Mouse (Mus musculus) cerebellum, adult (tissue): ENCODE results near the gene Calm3.
A peak's percentile ranks its signal among the peaks of the same experiment; 100 is the strongest.

Experiments used
- ATAC-seq: cut with Nextera tagmentation; 2 replicates; pipeline ENCODE4 v1.9.2; 2017; ENCODE audit warnings: mild to moderate bottlenecking, moderate library complexity, mixed read lengths; ENCODE audit not compliant: insufficient number of reproducible peaks, low FRiP score, low TSS enrichment

The Calm3 gene

DNA sequence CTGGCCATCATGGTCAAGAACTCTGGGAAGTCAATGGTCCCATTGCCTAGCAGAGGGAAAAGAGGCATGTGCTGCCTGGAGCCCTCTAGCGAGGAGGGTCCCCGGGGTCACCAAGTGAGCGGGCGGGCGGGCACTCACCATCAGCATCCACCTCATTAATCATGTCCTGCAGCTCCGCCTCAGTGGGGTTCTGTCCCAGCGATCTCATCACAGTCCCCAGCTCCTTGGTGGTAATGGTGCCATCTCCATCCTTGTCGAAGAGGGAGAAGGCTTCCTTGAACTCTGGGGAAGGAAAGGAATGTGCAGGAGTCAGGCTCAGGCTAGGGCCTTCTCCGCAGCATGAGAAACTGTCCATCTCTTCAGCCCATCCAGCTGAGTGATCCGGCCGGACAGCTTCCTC is 6.5 kb downstream of the Calm3 start:
- ATAC-seq: no peak

DNA sequence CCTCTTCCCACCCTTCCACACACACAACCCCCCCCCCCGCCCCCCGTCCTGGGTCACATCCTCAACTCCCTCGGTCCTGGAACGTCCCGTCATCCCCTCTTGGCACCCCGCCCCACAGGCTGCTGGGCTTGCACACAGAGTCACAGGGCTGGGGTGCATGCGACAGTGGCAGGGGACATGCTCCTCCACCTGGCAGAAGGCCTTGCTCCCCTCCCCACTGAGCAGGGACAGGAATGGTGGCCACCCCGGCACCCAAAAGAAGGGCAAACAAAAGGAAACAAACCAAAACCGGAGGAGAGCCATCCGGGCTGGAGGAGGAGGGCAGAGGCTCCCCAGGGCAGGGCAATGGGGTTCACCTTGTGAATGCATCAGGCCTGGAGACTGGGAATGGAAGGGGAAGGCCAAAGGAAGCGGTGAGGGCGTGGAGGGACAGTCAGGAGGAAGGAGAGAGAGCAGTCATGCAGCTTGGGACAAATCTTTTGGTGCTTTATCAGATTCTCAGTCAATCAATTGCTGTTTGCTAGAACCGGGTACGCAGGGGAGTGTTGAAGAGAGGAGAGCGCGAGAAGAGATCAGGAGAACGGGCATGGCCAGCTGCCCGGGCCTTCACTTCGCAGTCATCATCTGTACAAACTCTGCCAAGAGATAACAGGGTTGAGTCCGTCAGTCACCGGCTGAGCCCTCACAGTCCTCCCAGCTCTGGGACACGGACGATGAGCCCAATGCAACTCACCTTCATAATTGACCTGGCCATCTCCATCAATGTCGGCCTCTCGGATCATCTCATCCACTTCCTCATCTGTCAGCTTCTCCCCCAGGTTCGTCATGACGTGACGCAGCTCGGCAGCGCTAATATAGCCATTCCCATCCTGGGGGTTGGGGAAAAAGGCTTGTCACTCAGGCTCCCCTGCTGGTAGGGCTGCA is 7.3 kb downstream of the Calm3 start:
- no peak for ATAC-seq

DNA sequence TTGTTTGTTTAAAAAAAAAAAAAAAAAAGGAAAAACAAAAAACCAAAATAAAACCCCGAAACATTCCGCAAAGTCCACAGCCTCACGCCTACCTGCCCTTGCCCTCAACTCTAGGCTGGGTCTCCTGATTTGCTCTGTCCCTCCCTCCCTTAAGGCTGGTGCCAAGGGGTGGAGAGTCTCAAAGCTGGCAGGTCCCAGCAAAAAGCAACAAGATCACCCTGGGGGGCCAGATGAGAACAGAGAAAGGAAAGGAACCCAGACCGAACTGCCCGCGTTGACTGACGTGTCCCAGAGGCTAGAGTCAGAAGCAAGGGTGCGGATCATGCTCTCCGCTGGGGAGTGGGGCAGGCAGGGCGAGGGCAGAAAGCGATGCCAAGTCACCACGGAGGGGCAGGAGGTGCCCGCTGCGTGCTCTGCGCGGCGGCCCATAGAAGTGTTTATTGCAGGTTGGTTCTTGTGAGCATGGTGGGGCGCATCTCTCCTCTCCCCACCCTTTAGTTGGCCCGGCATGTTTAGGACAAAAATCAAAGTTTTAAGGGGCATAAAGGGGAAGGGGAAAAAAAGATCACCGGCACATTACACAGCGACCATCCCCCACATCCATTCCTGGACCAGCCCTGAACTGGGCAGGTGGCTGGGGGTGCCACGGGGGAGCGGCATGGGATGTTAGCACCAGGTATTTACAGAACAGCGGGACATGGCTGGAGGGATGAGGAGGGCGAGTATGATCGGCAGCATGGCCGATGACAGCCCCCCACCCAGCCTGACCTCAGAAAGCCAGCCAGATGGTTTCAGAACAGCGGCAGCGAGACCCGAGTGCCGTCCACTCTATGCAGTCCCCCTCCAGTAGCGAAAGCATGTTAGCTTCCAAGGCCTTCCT is 8.2 kb downstream of the Calm3 start:
- ATAC-seq: no peak

DNA sequence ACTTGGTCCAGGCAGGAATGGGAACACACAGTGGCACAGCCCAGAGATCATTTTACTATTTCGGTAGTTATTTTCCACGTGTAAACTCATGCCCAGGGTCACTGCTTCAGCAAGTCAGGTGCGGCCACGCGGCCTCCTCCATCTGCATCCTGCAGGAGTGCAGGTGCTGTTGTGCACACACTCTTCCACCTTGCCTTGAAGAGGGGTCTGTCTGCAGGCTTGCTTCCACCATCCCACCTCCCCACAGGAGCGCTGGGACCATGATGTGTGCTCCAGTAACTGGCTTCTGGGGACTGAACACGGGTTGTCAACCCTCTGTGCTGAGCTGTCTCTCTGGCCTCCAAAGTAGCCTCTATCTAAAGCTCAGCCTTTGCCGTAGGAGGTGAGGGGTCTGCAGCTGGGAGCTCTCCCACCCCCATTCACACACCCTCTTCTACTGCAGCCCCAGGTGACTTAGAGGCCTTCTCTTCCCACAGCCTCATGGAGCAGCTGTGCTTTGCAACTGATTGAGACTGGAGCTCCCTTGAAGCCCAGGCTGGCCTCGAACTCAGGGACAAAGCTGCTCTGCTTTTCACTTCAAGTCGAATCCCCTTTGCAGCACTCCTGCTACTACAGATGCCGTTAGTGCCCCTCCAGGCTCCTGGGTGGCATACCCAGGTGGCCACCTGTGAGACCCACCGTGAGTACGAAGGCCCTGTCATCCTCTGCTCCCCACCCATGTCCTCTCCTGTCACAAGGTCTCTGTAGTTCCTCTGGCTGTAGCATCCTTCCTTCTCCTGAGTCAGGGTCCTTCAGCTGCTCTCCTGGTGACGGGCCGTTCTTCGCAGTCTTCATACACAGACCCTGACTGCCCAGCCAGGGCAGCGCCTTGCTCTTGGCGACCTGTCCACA is 9.2 kb downstream of the Calm3 start:
- no peak for ATAC-seq

DNA sequence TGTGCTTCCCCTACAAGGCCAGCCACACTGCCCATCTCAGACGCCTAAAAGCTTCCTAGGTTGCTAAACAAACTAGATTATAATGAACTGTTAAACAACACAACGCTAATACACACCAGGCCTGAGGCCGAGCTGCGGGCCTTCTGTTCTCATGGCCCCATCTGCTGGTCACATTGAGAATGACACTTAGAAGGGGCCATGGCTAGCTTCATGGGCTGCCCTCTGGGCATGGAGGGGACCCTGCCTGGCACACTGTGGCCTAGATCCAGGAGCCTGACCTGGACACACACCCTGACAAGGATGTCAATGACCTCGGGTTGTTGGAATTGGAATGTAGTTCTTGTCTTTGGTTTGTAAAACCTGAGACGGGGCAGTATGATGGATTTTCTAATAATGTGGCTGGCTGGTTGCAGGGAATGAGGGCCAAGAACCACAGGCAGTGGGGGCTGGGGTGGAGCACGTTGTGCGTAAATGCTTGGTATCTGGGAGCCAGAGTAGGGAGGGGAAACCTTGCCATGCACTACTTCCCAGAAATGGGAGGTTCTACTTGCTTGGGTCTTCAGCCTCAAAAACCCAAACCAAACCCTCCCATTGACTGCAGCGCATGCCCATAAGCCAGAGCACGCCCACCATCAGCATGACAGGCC is 10.0 kb downstream of the Calm3 start:
- ATAC-seq: peak; percentile 31; the same call in 1 of the 2 replicates

DNA sequence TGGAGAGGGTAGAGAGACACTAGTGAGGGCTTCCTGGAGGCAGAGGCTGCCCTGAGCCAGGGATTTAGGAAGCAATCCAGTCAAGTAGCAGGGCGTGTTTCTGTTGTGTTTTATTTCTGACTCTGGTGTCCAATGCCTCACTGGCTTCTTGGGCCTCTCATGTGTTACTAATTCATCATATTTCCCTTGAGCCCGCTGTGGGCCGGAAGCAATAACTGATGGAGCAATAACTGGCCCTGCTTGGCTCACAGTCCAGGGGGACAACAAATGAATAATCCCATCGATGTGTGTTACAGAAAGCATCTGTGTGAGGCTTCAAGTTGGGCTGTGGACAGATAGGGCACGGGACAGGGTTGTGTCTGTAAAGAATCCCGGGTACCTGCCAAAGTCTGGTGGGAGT is 11.6 kb downstream of the Calm3 start:
- ATAC-seq: no peak

DNA sequence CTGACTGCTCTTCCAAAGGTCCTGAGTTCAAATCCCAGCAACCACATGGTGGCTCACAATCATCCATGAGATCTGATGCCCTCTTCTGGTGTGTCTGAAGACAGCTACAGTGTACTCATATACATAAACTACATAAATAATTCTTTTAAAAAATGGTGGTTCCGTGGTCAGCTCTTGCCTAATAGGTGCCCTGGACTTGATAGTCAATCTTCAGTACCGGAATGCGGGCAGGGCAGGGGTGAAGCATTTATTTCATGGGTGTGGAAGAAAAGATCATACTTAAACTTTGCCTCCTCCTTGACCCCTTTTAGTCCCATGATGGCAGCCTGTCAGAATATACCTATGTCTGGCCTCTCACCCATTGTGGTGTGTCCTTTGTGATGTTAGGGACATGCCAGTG is 12.0 kb downstream of the Calm3 start:
- ATAC-seq: no peak

DNA sequence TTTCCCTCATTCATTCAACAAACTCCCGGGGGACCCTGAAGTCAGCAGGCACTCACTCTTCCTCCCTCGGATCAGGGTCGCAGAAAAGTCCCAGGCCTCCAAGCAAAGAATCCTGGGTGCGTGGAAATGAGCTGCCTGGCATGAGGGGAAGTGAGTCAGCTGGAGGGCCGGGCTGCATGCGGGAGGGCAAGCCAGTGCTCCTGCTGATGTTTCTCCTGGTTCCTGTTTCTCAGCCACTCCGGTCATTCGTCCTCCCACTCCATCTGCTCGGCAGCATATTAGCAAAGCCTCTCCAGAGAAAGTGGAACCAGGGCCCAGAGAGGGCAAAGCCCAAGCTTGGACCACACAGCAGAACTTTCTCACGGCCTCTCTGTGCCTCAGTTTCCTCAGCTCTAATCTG is 14.0 kb downstream of the Calm3 start:
- no peak for ATAC-seq

DNA sequence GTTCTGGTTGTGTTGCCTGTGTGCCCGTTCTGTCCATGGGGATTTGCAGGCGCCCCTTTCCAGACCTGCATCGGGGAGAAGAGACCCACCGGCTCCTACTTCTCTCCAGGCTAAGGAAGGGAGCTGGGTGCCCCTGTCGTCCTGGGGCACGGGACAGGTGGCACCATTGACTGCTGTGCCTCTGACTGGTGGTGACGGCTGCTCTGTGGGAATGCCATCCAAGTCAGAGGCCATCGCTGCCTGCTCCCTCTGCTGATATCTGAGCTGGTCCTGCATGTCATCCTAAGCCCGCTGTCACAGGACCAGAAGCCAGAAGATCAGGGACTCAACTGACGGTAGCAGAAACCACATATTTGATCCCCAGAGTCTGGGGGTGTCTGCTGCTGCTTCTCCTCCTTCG is 15.1 kb downstream of the Calm3 start:
- ATAC-seq: no peak

DNA sequence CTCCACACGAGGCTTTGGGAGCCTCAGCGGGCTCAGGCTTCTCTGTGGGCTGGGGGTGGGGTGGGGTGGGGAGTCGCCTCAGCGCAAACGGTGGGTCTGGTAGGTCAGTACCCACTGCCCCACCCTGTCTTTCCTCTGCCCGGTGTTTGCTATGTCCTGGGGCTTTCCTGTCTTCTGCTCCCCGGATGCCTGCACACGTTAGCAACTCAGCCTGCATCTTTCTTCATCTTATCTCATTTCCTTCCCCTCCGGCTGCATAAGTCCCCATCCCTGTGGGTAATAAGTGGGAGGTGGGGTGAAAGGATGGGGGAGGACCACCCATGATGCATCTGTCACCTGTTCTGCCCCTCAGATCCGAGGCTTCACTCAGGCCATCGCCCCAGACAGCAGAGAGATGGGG is 15.5 kb downstream of the Calm3 start:
- ATAC-seq: no peak

DNA sequence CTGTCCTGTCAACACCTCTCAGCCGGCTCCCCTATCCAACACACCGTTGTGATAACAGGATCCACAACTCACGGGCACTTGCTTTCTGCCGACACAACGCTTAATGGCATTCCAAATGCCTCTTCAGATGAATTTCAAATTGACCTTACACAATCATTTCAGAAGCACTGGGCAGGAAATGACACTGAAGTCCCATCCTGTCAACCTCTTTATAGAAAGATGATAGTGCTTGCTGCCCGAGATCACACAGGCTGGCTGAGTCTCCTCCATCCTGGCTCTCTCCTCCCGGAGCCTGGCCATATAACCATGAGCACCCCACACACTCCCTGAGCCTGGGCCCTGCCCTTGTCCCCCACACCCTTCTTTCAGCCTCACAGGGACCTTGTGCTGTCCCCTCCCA is 16.1 kb downstream of the Calm3 start:
- ATAC-seq: no peak

DNA sequence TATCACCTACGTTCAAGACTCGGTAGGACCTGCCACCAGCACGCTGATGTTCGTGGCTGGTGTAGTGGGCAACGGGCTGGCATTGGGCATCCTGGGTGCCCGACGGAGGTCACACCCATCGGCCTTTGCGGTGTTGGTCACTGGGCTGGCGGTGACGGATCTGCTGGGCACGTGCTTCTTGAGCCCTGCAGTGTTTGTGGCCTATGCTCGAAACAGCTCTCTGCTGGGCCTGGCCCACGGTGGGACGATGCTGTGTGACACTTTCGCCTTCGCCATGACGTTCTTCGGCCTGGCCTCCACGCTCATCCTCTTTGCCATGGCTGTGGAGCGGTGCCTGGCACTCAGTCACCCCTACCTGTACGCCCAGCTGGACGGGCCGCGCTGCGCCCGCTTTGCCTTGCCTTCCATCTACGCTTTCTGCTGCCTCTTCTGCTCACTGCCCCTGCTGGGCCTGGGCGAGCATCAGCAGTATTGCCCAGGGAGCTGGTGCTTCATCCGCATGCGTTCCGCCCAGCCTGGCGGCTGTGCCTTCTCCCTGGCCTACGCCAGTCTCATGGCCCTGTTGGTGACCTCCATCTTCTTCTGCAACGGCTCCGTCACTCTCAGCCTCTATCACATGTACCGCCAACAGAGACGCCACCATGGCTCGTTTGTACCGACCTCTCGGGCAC is 16.9 kb downstream of the Calm3 start:
- ATAC-seq: no peak

DNA sequence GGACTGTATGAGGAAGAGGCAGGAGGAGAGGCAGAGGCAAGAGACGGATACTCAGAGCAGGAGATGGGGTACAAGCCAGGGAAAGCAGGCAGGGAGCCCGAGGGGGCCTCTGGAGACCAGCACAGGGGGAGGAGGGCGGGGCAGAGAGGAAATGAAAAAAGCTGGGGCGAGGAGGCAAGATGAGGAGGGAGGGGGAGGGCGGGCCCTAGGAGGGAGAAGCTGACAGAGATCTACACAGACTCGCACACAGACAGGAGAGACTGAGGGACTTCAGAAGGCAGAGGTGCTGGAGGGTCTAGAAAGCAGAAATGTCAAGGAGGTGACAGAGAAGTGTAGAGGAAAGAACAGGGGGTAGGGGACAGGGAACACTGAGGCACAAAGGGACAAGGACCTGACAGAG is 17.6 kb downstream of the Calm3 start, which contains the start of gene Ptgir:
Gene Ptgir (plus strand): TSS at position 210 of the 400 bp plus-strand sequence.
- ATAC-seq: no peak

DNA sequence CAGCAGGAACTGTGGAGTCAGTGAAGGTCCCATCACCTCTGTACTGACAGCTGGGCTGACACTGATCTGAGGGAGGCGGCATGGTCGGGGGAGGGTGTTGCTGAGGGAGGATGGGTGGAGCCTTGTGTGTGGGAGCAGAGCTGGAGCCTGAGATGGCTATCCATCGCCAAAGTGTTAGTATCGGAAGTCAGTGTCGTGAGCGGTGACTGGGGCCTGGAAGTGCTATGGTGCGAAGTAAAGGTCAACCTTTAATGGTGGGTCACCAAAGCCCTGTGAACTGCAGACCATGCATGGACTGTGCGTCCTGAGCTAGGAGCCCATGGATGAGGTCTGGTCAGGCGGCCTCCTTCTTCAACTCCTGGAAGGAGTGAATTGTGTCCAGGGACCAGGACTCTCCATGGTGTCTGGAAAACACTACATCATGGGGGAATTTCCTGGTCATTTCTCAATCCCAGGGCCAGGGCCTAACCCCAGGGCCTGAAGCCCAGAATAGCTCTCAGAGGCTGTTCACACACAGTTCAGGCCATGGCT is 18.4 kb downstream of the Calm3 start:
- no peak for ATAC-seq

DNA sequence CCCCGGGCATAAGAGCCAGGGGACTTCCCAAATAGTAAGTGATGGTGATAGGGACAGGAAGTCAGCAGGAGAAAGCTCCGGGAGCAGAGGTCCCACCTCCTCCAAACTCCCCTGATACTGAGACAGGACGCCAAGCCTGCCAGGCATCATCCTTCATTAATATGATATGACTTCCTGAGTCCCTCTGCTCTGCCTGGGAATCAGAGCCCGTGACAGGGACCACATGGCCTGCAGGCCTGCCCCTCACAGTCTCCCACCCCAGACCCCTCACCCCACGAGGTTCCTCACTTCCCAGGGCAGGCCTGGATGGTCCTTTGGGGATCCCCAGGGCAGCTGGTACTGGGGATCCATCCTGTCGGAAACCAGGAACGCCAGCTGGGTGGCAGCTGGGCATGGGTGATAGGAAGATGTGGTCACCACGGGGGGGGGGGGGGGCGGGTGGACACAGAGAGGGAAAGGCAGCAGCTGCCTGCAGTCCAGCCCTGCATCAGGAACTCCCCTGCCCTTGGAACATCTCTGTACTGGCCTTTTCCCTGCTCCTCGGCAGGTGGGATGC is 19.7 kb downstream of the Calm3 start:
- ATAC-seq: no peak

DNA sequence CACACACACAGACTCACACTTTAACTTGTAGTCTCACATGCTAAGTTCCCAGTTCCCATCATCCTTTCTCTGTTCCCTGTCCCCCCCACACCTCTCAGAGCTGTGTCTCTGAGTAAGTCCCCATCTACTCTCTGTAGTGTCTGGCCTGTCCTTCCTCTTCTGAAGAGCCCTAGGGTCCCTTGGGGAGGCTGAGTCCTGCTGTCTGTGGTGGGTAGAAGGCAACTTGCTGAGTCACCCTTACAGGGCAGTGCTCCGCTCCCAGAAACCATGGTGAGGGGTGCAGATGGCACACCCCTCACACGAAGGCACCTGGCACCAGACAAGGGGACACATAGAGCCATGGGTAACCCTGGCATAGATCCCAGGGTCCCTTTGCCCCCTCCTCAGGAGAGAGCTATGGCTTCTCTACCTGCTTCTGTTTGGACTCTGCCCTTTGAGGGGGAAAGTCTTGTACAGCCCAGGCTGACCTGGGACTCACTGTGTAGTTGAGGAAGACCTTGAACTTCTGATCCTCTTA is 20.4 kb downstream of the Calm3 start:
- ATAC-seq: no peak

DNA sequence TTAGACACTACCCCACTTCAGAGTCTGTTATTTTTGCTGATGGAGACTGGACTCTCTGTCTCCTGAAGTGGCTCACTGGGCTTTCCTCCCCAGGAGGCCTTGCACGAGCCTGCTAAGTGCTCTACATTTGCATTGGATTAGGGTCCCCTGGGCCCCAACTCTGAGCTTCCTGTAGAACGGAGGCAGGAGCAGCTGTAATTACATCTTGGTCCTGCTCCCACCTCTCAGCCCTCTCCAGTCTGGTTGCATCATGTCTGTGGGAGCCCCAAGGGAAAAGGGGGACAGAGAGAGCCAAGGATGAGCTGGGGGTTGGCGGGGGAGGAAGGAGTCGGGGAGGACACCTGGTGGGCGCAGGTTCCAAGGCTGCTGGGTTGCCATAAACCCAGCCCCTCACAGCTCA is 23.4 kb downstream of the Calm3 start:
- no peak for ATAC-seq

DNA sequence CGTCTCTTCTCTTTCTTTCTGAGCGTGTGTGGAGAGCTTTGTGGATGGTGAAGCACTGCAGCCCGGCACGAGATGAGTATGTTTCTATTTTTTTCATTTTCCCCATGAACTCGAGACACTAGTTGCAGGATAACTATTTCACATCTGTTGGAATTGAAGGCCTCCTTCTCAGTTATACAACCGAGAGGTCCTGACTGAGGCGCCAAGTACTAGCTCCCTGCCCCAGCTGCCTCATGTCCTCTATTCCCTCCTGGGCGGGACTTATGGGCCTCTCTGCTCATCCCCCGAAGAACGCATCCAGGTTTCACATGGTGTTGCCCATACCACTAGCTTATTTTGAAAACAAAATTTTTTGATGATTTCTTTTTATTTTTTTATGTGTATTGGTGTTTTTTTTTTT is 28.4 kb downstream of the Calm3 start:
- ATAC-seq: no peak

DNA sequence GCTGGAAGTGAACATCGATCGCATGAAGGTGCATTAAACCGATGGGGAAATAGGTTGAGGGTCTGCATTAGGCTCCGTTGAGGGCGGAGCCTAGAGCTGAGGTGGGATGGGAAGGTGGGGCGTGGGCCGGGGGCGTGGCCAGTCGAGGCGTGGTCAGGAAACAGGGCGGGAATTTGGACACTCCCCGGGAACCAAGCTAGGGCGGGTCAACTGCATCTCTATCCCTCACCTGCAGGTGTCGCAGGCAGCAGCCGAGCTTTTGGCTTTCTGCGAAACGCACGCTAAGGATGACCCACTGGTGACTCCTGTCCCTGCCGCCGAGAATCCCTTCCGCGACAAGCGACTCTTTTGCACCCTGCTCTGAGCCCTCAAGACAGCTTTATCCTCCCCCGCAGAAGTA is 28.9 kb downstream of the Calm3 start:
- peak; percentile 27 for ATAC-seq
